Comparison of ENCODE assay signal across 1 mouse cellular context in the genomic region with DNA sequence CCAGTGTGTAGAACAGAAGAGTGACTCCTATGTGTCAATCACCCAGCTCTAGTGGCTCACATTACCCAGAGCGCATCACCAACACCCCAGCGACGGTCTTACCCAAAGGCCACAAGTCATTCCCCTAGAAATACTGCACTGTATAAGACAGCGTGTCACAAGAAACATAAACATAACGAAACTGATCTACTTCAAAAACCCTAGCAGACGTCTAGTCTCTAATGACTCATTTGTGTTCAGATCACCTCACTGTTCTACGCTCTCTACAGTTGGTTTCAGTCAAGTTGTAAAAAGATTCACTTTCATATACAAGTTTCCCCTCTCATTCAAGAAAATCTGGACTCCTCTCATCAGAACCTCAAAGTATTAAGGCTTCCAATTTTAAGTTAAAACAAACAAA.
TF ChIP-seq lines count a peak whose summit lies in the region.

No protein-coding gene starts in this region.

TF ChIP-seq in CH12.LX, 34 proteins besides CTCF, POLR2A, EP300 and RAD21 (continued from another document):
- TF ChIP-seq USF2 (conservative IDR thresholded peaks at IDR 0.05; ENCODE audit: low read depth, low read length): no peak
- TF ChIP-seq ZNF384 (IDR thresholded peaks at IDR 0.05; ENCODE audit: low read depth, low read length): no peak
- TF ChIP-seq GABPA (IDR thresholded peaks at IDR 0.05; ENCODE audit: insufficient replicate concordance, low read depth, low read length): no peak
- no peak for TF ChIP-seq KAT2A (IDR thresholded peaks at IDR 0.05; ENCODE audit: insufficient replicate concordance, low read length)
- no peak for TF ChIP-seq CHD1 (IDR thresholded peaks at IDR 0.05; ENCODE audit: low read depth, low read length)
- TF ChIP-seq TBP (conservative IDR thresholded peaks at IDR 0.05; ENCODE audit: low read depth, low read length): no peak
